Mouse (Mus musculus): Measurements from ENCODE around the gene Lingo3. TPM values are rescaled to one million over a fixed set of nuclear protein-coding genes. Genes with fewer than 3 reads are reported as not detected.

Lingo3 gene
- polyA plus RNA-seq (2016; fragmentation: Nextera tagmentation; extraction: Ambion mirVana), result not detected in 2 replicates

DNA sequence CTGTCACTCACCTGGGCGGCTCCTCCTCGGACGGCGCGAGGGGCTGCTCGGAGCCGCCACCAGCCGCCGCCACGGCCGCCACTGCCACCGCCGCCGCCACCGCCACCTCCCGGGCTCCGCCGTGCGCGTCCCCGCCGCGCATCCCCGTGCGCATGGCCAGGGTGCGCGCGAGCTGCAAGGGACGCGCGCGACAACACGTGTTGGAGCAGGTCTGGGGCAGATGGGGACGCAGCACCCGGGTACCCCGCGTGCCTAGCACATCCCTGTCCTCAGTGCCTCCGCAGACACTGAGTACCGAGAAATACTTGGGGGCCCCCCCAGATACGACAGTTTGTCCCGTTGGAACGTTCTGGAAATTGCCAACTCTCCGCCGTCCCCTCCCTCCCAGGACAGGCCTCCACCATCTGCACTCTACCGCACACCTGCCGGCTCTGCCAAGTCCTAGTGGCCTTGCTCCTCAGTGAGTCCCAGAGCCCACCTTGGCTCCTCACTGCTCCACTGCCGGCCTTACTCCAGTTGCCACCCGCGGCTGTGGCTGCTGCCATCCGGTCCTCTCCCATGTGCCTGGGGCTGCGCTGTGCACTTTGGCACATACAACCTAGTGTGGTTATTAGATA, at the start of gene Lingo3:
TSS of gene Lingo3 (minus strand) at position 109 of the 617 bp plus-strand sequence.
- Histone ChIP-seq H3K4me1 (peaks cover 20% of the 10 kb centered on the region), H3K9ac (no peak within 1 kb of the TSS)
- no peak for ATAC-seq

DNA sequence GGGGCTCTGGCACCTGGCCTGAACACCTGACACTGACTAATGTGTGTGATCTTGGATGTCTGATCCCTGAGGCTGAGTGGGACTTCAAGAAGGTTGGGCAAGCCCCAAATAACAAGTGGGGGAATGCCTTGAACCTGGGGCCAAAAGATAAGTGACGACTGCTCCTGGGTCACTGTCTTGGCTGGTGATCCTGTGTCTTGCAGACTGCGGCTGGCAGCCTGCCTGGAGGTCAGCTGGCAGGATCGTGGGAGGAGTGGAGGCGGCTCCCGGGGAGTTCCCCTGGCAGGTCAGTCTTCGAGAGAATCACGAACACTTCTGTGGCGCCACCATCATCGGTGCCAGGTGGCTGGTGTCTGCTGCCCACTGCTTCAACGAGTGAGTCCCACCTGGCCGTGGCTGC, 43.3 kb upstream of the Lingo3 start:
- no peak for ATAC-seq
- Histone ChIP-seq H3K9me3 (replicated peaks) (no peaks in the 10 kb centered on the region), H3K27me3 (replicated peaks) (peaks cover 70% of the 10 kb centered on the region), H3K4me1 (no peaks in the 10 kb centered on the region), H3K9ac (no peak overlapping the region), H3K4me3 (no peak overlapping the region), H3K4me2 (no peak overlapping the region), H3K27ac (no peak overlapping the region), H3K36me3 (no peaks in the 10 kb centered on the region)
- WGBS (ENCODE audit: insufficient replicate concordance), result 62% methylated on average over 11 of the region's 11 CpGs

More for the DNA sequence above, at the start of gene Lingo3:
- Histone ChIP-seq H3K36me3 (no peaks in the 10 kb centered on the region), H3K9me3 (replicated peaks) (no peaks in the 10 kb centered on the region), H3K4me3 (peak within 1 kb of the TSS; percentile 42), H3K27me3 (replicated peaks) (peaks cover 84% of the 10 kb centered on the region), H3K4me2 (peak within 1 kb of the TSS; percentile 59), H3K27ac (no peak within 1 kb of the TSS)
- WGBS (ENCODE audit: insufficient replicate concordance), result 6% methylated on average over 45 of the region's 51 CpGs

DNA sequence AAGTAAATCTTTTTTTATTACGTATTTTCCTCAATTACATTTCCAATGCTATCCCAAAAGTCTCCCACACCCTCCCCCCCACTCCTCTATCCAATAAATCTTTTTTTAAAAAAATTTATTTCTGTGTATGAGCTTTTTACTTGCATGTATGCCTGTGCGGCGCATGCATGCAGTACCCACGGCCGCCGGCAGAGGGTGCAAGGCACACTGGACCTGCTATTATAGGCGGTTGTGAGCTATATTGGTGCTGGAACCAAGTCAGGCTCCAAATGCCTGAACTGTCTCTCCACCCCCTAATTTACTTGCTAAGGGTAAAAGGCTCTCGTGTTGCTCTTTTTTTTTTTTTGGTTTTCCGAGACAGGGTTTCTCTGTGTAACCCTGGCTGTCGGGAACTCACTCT, 37.5 kb upstream of the Lingo3 start:
- Histone ChIP-seq H3K27ac (no peak overlapping the region), H3K9ac (no peak overlapping the region), H3K27me3 (replicated peaks) (peaks cover 27% of the 10 kb centered on the region), H3K4me1 (peaks cover 41% of the 10 kb centered on the region), H3K9me3 (replicated peaks) (no peaks in the 10 kb centered on the region), H3K36me3 (no peaks in the 10 kb centered on the region), H3K4me3 (no peak overlapping the region), H3K4me2 (no peak overlapping the region)
- WGBS (ENCODE audit: insufficient replicate concordance), result 19% methylated on average over 10 of the region's 10 CpGs
- no peak for ATAC-seq

DNA sequence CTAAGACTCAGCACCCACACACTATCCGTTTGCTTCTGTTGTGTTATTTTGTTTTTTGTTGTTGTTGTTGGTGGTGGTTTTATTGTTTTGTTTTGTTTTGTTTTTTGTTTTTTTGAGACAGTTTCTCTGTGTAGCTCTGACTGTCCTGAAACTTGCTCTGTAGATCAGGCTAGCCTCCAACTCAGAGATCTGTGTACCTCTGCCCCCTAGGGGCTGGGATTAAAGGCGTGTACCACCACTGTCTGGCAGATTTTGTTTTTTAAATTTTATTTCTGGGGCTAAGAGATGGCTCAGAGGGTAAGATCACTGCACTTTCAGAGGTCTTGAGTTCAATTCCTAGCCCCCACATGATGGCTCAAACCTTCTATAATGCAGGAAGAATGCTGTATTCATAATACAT, 37.1 kb upstream of the Lingo3 start:
- Histone ChIP-seq H3K4me1 (peaks cover 44% of the 10 kb centered on the region), H3K9ac (no peak overlapping the region), H3K4me2 (peak overlapping the region; percentile 55)

DNA sequence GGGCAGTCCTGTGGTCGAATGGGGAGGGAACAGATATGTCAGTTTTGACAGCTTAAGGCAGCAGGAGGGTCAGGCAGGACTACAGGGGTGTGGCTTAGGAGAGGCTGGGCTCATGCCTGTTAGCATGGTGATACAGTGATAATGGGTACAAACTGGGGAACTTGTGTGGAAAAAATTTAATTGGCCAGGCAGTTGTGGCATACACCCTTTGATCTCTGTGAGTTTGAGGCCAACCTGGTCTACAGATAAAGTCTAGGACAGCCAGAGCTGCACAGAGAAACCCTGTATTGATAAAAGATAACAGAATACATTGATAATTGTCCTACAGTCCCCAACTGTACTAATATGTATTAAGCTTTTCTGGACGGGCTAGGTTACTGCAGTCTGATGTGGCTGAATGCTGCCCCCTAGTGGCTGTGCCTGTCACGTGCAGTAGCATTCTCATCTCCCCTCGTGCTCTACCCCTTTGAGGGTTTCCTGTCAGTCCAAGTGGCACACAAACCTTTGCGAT, 36.3 kb upstream of the Lingo3 start:
- Histone ChIP-seq H3K27ac (peak overlapping the region; percentile 87), H3K4me1 (peaks cover 48% of the 10 kb centered on the region), H3K4me3 (no peak overlapping the region), H3K9me3 (replicated peaks) (no peaks in the 10 kb centered on the region), H3K36me3 (no peaks in the 10 kb centered on the region), H3K9ac (peak overlapping the region; percentile 44), H3K27me3 (replicated peaks) (peaks cover 17% of the 10 kb centered on the region; the same call in 1 of the 2 replicates), H3K4me2 (peak overlapping the region; percentile 55)
- WGBS (ENCODE audit: insufficient replicate concordance), result 3% methylated on average over 5 of the region's 5 CpGs
- peak; percentile 90 for ATAC-seq

More for the DNA sequence above, 37.1 kb upstream of the Lingo3 start:
- WGBS (ENCODE audit: insufficient replicate concordance), result 66% methylated on average over 2 of the region's 2 CpGs
- no peaks in the 10 kb centered on the region for H3K36me3 ChIP-seq
- H3K4me3 ChIP-seq, result no peak overlapping the region
- H3K27ac ChIP-seq, result peak overlapping the region; percentile 87
- H3K9me3 ChIP-seq (replicated peaks), result no peaks in the 10 kb centered on the region
- peaks cover 24% of the 10 kb centered on the region for H3K27me3 ChIP-seq (replicated peaks)
- no peak for ATAC-seq

DNA sequence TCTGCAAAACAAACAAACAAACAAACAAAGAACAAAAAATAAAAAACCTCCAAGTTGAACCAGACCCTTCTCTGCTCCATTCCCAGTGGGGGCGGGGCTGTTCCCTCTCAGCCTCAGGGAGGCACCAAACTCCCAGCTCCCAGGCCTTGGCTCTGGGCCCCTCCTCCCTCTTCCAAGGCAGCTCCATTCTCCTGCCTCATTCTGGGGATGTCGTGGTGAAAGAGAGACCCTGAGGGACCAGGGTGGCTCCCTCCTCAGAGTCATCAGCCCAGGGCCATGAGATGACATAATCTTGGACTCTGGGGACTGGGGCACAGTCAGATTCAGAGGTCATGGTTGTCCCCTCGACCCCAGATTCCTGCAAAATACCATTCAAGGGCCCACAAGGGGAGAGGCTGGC, 32.8 kb upstream of the Lingo3 start:
- peaks cover 59% of the 10 kb centered on the region for H3K4me1 ChIP-seq
- H3K27me3 ChIP-seq (replicated peaks), result peaks cover 24% of the 10 kb centered on the region
- no peak overlapping the region for H3K4me2 ChIP-seq
- 17% methylated on average over 3 of the region's 3 CpGs for WGBS (ENCODE audit: insufficient replicate concordance)
- peak overlapping the region; percentile 43; the same call in 1 of the 2 replicates for H3K9ac ChIP-seq
- no peaks in the 10 kb centered on the region for H3K9me3 ChIP-seq (replicated peaks)
- no peak for ATAC-seq
- no peaks in the 10 kb centered on the region for H3K36me3 ChIP-seq
- peak overlapping the region; percentile 52 for H3K27ac ChIP-seq
- no peak overlapping the region for H3K4me3 ChIP-seq

DNA sequence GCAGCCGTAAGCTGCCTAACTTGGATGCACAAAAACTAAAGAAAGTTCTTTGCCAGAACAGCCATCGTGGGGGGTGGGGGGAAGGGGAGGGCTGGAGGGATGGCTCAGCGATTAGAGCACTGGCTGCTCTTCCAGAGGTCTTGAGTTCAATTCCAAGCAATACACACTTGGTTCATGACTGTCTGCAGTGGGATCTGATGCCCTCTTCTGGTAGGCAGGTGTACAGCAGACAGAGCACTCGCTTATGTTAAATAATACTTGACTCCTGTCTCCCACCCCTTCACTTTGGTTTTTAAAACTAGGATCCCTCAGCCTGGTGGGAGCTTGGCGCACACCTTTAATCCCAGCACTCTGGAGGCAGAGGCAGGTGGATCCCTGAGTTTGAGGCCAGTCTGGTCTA, 32.2 kb upstream of the Lingo3 start:
- peak overlapping the region; percentile 52; the same call in 1 of the 2 replicates for H3K27ac ChIP-seq
- no peak overlapping the region for H3K4me2 ChIP-seq
- no peak for ATAC-seq
- no peak overlapping the region for H3K4me3 ChIP-seq
- no peaks in the 10 kb centered on the region for H3K36me3 ChIP-seq
- H3K27me3 ChIP-seq (replicated peaks), result peaks cover 29% of the 10 kb centered on the region
- WGBS (ENCODE audit: insufficient replicate concordance), result 29% methylated on average over 5 of the region's 5 CpGs
- H3K4me1 ChIP-seq, result peaks cover 58% of the 10 kb centered on the region
- peak overlapping the region; percentile 43; the same call in 1 of the 2 replicates for H3K9ac ChIP-seq
- H3K9me3 ChIP-seq (replicated peaks), result no peaks in the 10 kb centered on the region

DNA sequence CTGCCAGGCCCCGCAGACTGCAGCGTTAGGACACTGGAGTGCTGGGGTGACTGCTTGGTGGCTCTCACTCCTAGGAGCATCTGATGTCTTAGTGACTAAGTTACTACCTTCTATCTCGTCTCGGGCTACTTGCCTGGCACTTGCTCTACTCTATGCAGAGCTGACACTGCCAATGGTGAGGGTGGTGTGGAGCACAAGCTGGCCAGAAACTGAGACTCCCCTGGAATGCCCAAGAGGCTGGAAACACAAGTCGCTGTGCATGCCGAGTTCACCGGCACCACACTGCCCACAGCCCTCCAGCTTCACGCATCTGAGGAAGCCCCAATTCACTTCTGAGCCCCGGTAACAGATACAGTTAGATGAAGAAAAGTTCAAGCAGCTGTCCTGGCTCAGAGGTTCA, 30.2 kb upstream of the Lingo3 start:
- 69% methylated on average over 9 of the region's 9 CpGs for WGBS (ENCODE audit: insufficient replicate concordance)
- Histone ChIP-seq H3K4me3 (no peak overlapping the region), H3K4me1 (peaks cover 38% of the 10 kb centered on the region), H3K27ac (no peak overlapping the region), H3K27me3 (replicated peaks) (peaks cover 32% of the 10 kb centered on the region), H3K4me2 (no peak overlapping the region), H3K9ac (no peak overlapping the region), H3K9me3 (replicated peaks) (no peaks in the 10 kb centered on the region), H3K36me3 (no peaks in the 10 kb centered on the region)
- no peak for ATAC-seq

DNA sequence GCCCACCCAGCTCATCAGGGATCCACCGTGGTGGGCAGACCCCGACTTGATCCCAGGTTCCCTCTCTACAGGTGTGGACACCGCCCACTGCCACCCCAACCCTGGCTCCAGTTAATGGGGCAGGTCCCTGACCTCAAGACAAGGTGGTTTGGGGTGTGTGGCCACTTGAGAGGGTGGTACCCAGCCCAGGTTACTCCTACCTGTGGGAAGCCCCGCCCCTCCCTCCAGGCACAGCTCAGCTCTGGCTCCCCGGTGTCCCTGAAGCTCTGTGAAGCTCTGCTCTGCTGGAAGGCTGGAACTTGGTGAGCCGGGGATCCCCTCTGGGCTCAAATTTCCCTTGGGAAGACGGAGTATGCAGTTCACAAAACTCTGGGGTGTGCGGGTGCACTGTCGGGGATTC, 27.7 kb upstream of the Lingo3 start, which contains the start of gene Tmprss9:
TSS of gene Tmprss9 (plus strand) at position 268 of the 400 bp plus-strand sequence.
- Histone ChIP-seq H3K4me2 (no peak within 1 kb of the TSS), H3K9ac (no peak within 1 kb of the TSS), H3K27ac (no peak within 1 kb of the TSS), H3K4me3 (no peak within 1 kb of the TSS), H3K9me3 (replicated peaks) (no peaks in the 10 kb centered on the region), H3K4me1 (peaks cover 21% of the 10 kb centered on the region), H3K36me3 (peaks cover 23% of the 10 kb centered on the region), H3K27me3 (replicated peaks) (peaks cover 32% of the 10 kb centered on the region)
- no peak for ATAC-seq
- WGBS (ENCODE audit: insufficient replicate concordance), result 25% methylated on average over 9 of the region's 9 CpGs

DNA sequence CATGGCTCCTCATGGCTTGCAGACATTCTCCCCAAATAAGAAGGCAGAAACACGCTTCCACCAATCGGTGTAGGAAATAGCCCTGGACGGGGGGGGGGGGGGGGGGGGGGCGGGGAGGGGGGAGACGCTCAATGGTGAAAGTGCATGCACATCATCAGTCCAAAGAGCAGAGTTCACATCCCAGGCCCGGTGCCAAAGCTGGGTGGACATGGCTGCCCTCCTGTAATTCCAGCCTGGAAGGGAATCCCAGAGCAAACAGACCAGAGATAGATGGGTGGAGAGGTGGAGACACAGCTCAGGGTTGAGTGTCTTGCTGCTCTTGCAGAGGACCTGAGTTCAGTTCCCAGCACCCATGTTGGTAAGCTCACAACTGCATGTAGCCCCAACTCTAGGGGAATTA, 27.2 kb upstream of the Lingo3 start:
- WGBS (ENCODE audit: insufficient replicate concordance), result 67% methylated on average over 3 of the region's 6 CpGs
- no peak for ATAC-seq
- Histone ChIP-seq H3K27me3 (replicated peaks) (peaks cover 32% of the 10 kb centered on the region), H3K9me3 (replicated peaks) (no peaks in the 10 kb centered on the region), H3K4me2 (no peak overlapping the region), H3K4me3 (no peak overlapping the region), H3K9ac (no peak overlapping the region), H3K36me3 (peaks cover 29% of the 10 kb centered on the region), H3K27ac (no peak overlapping the region), H3K4me1 (peaks cover 16% of the 10 kb centered on the region; the same call in 1 of the 2 replicates)

DNA sequence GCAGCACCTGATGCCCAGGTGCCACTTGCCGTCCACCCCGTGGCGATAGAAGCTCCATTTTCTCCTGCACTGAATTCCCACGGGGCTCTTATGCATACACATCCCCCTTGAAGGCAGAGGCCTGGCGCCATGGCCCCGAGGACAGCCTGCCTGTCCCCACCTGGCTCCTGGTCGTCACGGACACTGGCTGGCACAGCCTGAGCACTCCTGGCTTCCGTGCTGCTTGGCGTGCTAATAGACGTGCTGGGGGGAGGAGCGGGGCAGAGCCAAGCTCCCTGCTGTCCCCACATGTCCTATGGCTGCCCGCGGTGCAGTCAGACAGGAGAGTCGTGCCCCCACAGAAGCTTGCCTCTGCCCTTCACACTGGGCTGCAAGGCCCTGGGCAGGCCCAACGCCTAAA, 20.6 kb upstream of the Lingo3 start:
- Histone ChIP-seq H3K27ac (peak overlapping the region; percentile 82; the same call in 1 of the 2 replicates), H3K36me3 (peaks cover 85% of the 10 kb centered on the region), H3K4me1 (peaks cover 45% of the 10 kb centered on the region), H3K9ac (no peak overlapping the region), H3K4me3 (no peak overlapping the region), H3K9me3 (replicated peaks) (no peaks in the 10 kb centered on the region), H3K4me2 (no peak overlapping the region), H3K27me3 (replicated peaks) (no peaks in the 10 kb centered on the region; the same call in 1 of the 2 replicates)
- WGBS (ENCODE audit: insufficient replicate concordance), result 89% methylated on average over 16 of the region's 16 CpGs
- ATAC-seq, result no peak

DNA sequence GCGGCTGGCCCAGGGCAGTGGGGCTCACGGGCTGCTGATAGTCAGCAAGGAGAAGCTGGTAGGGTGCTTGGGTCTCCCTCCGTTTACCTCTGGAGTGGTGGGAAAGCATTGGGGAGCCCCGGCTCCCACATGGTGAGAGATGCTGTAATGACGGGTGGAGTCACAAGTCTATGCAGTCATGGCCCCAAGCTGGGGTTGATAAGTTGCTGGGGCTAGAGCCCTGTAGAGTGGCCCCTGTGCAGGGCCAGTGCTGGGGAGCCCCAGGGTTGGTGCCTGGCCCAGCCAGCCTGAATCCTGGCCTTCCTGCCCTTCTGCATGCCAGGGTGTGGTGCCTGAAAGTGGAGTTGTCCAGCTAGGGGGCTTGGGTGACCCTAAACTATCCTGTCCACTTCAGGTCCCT, 18.5 kb upstream of the Lingo3 start:
- Histone ChIP-seq H3K4me1 (peaks cover 66% of the 10 kb centered on the region), H3K9ac (peak overlapping the region; percentile 58), H3K4me2 (peak overlapping the region; percentile 52), H3K4me3 (0 out of 2 replicates have a peak overlapping the region, but pooled peaks have one; percentile 2), H3K27me3 (replicated peaks) (no peaks in the 10 kb centered on the region), H3K36me3 (peaks cover 77% of the 10 kb centered on the region), H3K27ac (peak overlapping the region; percentile 82), H3K9me3 (replicated peaks) (no peaks in the 10 kb centered on the region)
- 66% methylated on average over 5 of the region's 5 CpGs for WGBS (ENCODE audit: insufficient replicate concordance)
- peak; percentile 57 for ATAC-seq
